Mouse (Mus musculus) embryonic facial prominence, embryonic 14.5 days (tissue): ENCODE data around the gene Olfr1425. TPM values are rescaled to one million over a fixed set of nuclear protein-coding genes. Genes with fewer than 3 reads are reported as not detected.

Experiments
- polyA plus RNA-seq: library from polyadenylated mRNA; unstranded; fragments of >200 nt; fragmentation: Nextera tagmentation; extraction: Ambion mirVana; gene quantifications from 2 replicates; pipeline ENCODE4 v1.2.1, GENCODE M21; 2014

Olfr1425 gene
- polyA plus RNA-seq, 1 experiment from 2014 or later, result not detected

Other genes starting within 250 kb of the Olfr1425 start
- not detected in 2 replicates for gene Olfr1417, start 238.5 kb downstream of the Olfr1425 start, polyA plus RNA-seq
- gene Olfr1418, start 216.7 kb downstream of the Olfr1425 start, polyA plus RNA-seq, result not detected in 2 replicates
- gene Olfr1419, start 202.6 kb downstream of the Olfr1425 start, polyA plus RNA-seq, result not detected in 2 replicates
- 0.19 and 0.22 TPM in 2 replicates for gene Olfr1420, start 191.2 kb downstream of the Olfr1425 start, polyA plus RNA-seq
- gene Patl1, start 165.3 kb downstream of the Olfr1425 start, polyA plus RNA-seq, result 18.7 and 19.4 TPM in 2 replicates
- gene Osbp, start 111.8 kb downstream of the Olfr1425 start, polyA plus RNA-seq, result 9.0 and 10.1 TPM in 2 replicates
- not detected in 2 replicates for gene Olfr1423, start 36.4 kb downstream of the Olfr1425 start, polyA plus RNA-seq
- gene Olfr1424, start 15.0 kb downstream of the Olfr1425 start, polyA plus RNA-seq, result not detected in 2 replicates
- not detected in 2 replicates for gene Olfr1426, start 14.3 kb upstream of the Olfr1425 start, polyA plus RNA-seq
- not detected in 2 replicates for gene Olfr1427, start 25.6 kb upstream of the Olfr1425 start, polyA plus RNA-seq
- 0.29 TPM in 1 of 2 replicates, not detected in the other for gene Olfr1428, start 38.2 kb upstream of the Olfr1425 start, polyA plus RNA-seq
- not detected in 2 replicates for gene Olfr76, start 45.5 kb upstream of the Olfr1425 start, polyA plus RNA-seq
- 0.14 TPM in 1 of 2 replicates, not detected in the other for gene Olfr1555-ps1, start 92.4 kb upstream of the Olfr1425 start, polyA plus RNA-seq
- gene Olfr1431, start 122.9 kb upstream of the Olfr1425 start, polyA plus RNA-seq, result not detected in 2 replicates
- 0.19 TPM in 1 of 2 replicates, not detected in the other for gene Olfr1432, start 154.9 kb upstream of the Olfr1425 start, polyA plus RNA-seq
- gene Olfr262, start 163.9 kb upstream of the Olfr1425 start, polyA plus RNA-seq, result not detected in 2 replicates
- gene Olfr235, start 183.3 kb upstream of the Olfr1425 start, polyA plus RNA-seq, result not detected in 2 replicates
- gene Olfr1434, start 202.1 kb upstream of the Olfr1425 start, polyA plus RNA-seq, result 0.15 TPM in 1 of 2 replicates, not detected in the other
- not detected in 2 replicates for gene Olfr1436, start 221.4 kb upstream of the Olfr1425 start, polyA plus RNA-seq
- 0.28 TPM in 1 of 2 replicates, not detected in the other for gene Olfr1437, start 247.4 kb upstream of the Olfr1425 start, polyA plus RNA-seq